Mouse (Mus musculus): ENCODE measurements around the gene Rhbdl3. TPM values are rescaled to one million over a fixed set of nuclear protein-coding genes. Genes with fewer than 3 reads are reported as not detected.

Gene Rhbdl3
- polyA plus RNA-seq, 1 experiment from 2014 or later, result 2.0 TPM

- H3K27ac ChIP-seq (ENCODE audit: low read length), result no peak overlapping the region
- no peak for ATAC-seq
Observed at GRCm38 (mm10) chr11:80332709-80333400, 32.1 kb downstream of the Rhbdl3 start.

GRCm38 (mm10) chr11:80335609-80336350 is 35.1 kb downstream of the Rhbdl3 start:
- no peaks in the 10 kb centered on the region for H3K9me3 ChIP-seq (ENCODE audit: control insufficient read depth, low read length)
- no peaks in the 10 kb centered on the region for H3K27me3 ChIP-seq (replicated peaks; ENCODE audit: control insufficient read depth, insufficient read depth, low read length)
- H3K4me2 ChIP-seq (ENCODE audit: low read depth, low read length), result no peak overlapping the region
- no peak overlapping the region for H3K9ac ChIP-seq (ENCODE audit: low read depth, low read length)
- H3K4me3 ChIP-seq (ENCODE audit: low read length), result no peak overlapping the region
- no peaks in the 10 kb centered on the region for H3K4me1 ChIP-seq (ENCODE audit: control insufficient read depth, insufficient read depth, low read length)
- no peaks in the 10 kb centered on the region for H3K36me3 ChIP-seq (ENCODE audit: control insufficient read depth, insufficient read depth, low read length)
- H3K27ac ChIP-seq (ENCODE audit: low read length), result no peak overlapping the region
- ATAC-seq, result no peak
- WGBS, result 1% methylated on average over 7 of the region's 7 CpGs

More at GRCm38 (mm10) chr11:80332709-80333400, 32.1 kb downstream of the Rhbdl3 start:
- Histone ChIP-seq H3K36me3 (ENCODE audit: control insufficient read depth, insufficient read depth, low read length) (no peaks in the 10 kb centered on the region), H3K9ac (ENCODE audit: low read depth, low read length) (no peak overlapping the region), H3K27me3 (replicated peaks; ENCODE audit: control insufficient read depth, insufficient read depth, low read length) (no peaks in the 10 kb centered on the region), H3K9me3 (ENCODE audit: control insufficient read depth, low read length) (no peaks in the 10 kb centered on the region), H3K4me1 (ENCODE audit: control insufficient read depth, insufficient read depth, low read length) (no peaks in the 10 kb centered on the region), H3K4me3 (ENCODE audit: low read length) (no peak overlapping the region), H3K4me2 (ENCODE audit: low read depth, low read length) (no peak overlapping the region)
- 55% methylated on average over 12 of the region's 12 CpGs for WGBS

GRCm38 (mm10) chr11:80336351-80336730 is 35.6 kb downstream of the Rhbdl3 start:
- Histone ChIP-seq H3K36me3 (ENCODE audit: control insufficient read depth, insufficient read depth, low read length) (no peaks in the 10 kb centered on the region), H3K9me3 (ENCODE audit: control insufficient read depth, low read length) (no peaks in the 10 kb centered on the region), H3K4me2 (ENCODE audit: low read depth, low read length) (no peak overlapping the region), H3K4me3 (ENCODE audit: low read length) (no peak overlapping the region), H3K9ac (ENCODE audit: low read depth, low read length) (no peak overlapping the region), H3K27ac (ENCODE audit: low read length) (no peak overlapping the region), H3K27me3 (replicated peaks; ENCODE audit: control insufficient read depth, insufficient read depth, low read length) (no peaks in the 10 kb centered on the region), H3K4me1 (ENCODE audit: control insufficient read depth, insufficient read depth, low read length) (no peaks in the 10 kb centered on the region)
- ATAC-seq, result no peak
- WGBS, result 21% methylated on average over 6 of the region's 6 CpGs

DNA sequence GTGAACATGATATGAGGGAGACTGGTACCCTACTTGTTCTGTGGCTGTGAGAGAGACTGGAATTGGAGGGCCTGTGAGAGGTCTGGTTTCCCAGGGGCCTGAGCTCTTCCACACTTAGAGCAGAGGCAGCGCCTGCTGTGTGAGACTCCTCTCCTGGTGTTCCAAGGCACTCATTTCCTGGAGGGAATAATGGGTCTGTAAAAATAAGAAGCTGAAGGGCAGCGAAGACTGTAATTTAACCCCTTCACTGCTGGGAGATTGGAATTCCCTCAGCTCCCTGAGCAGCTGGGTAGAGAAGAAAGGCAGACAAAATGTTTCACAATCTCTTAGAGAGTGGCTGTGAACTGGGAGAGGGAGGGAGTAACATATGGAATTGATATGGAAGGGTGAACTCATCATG is 41.8 kb downstream of the Rhbdl3 start:
- 21% methylated on average over 2 of the region's 2 CpGs for WGBS
- H3K4me1 ChIP-seq (ENCODE audit: control insufficient read depth, insufficient read depth, low read length), result no peaks in the 10 kb centered on the region
- H3K27ac ChIP-seq (ENCODE audit: low read length), result no peak overlapping the region
- no peak overlapping the region for H3K4me3 ChIP-seq (ENCODE audit: low read length)
- H3K36me3 ChIP-seq (ENCODE audit: control insufficient read depth, insufficient read depth, low read length), result no peaks in the 10 kb centered on the region
- no peak overlapping the region for H3K4me2 ChIP-seq (ENCODE audit: low read depth, low read length)
- ATAC-seq, result no peak
- H3K27me3 ChIP-seq (replicated peaks; ENCODE audit: control insufficient read depth, insufficient read depth, low read length), result no peaks in the 10 kb centered on the region
- H3K9me3 ChIP-seq (ENCODE audit: control insufficient read depth, low read length), result no peaks in the 10 kb centered on the region
- H3K9ac ChIP-seq (ENCODE audit: low read depth, low read length), result no peak overlapping the region

GRCm38 (mm10) chr11:80351832-80352430 is 51.2 kb downstream of the Rhbdl3 start:
- H3K9ac ChIP-seq (ENCODE audit: low read depth, low read length), result no peak overlapping the region
- H3K4me1 ChIP-seq (ENCODE audit: control insufficient read depth, insufficient read depth, low read length), result no peaks in the 10 kb centered on the region
- no peak overlapping the region for H3K4me3 ChIP-seq (ENCODE audit: low read length)
- no peaks in the 10 kb centered on the region for H3K36me3 ChIP-seq (ENCODE audit: control insufficient read depth, insufficient read depth, low read length)
- H3K4me2 ChIP-seq (ENCODE audit: low read depth, low read length), result no peak overlapping the region
- 66% methylated on average over 5 of the region's 5 CpGs for WGBS
- H3K27ac ChIP-seq (ENCODE audit: low read length), result no peak overlapping the region
- ATAC-seq, result no peak
- no peaks in the 10 kb centered on the region for H3K27me3 ChIP-seq (replicated peaks; ENCODE audit: control insufficient read depth, insufficient read depth, low read length)
- H3K9me3 ChIP-seq (ENCODE audit: control insufficient read depth, low read length), result no peaks in the 10 kb centered on the region

DNA sequence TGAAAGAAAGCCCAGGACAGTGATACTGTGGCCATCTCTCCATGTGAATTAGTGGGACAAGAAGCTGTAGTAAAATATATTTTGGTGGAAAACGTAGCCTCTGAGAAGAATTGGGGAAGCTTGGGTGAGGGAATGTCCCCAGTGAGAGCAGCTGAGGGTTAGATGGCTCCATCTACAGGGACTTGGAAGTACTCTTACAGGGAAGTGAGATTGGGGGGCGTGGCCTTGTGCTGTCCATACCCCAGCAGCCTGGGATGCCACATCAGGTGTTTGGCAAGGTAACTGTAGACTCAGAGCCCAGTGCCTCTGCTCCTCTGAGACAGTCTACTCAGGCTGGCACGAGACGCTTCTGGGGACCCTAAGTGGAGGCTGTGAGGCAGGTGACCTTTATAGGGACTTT is 54.1 kb downstream of the Rhbdl3 start:
- Histone ChIP-seq H3K4me3 (ENCODE audit: low read length) (no peak overlapping the region), H3K9ac (ENCODE audit: low read depth, low read length) (no peak overlapping the region), H3K27ac (ENCODE audit: low read length) (no peak overlapping the region), H3K4me2 (ENCODE audit: low read depth, low read length) (no peak overlapping the region), H3K4me1 (ENCODE audit: control insufficient read depth, insufficient read depth, low read length) (no peaks in the 10 kb centered on the region), H3K36me3 (ENCODE audit: control insufficient read depth, insufficient read depth, low read length) (no peaks in the 10 kb centered on the region), H3K27me3 (replicated peaks; ENCODE audit: control insufficient read depth, insufficient read depth, low read length) (no peaks in the 10 kb centered on the region), H3K9me3 (ENCODE audit: control insufficient read depth, low read length) (no peaks in the 10 kb centered on the region)
- no peak for ATAC-seq
- WGBS, result 35% methylated on average over 4 of the region's 4 CpGs

DNA sequence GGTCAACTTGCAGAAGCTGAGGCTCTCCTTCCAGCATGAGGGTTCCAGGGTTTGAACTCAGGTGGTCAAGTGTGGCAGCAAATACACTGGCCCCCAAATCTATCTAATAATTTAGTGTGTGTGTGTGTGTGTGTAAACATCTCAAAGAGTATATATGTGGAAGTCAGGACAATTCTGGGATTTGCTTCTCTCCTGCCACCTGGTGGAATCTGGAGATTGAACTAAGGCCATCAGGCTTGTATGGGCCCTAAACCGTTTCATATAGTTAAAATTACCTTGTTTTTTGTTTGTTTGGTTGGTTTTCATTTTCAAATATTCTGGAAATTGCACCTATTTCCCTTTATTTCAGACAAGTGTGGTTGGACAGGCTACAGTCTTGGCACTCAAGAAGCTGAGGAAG is 68.2 kb downstream of the Rhbdl3 start:
- no peak overlapping the region for H3K4me3 ChIP-seq (ENCODE audit: low read length)
- no peak for ATAC-seq
- H3K4me1 ChIP-seq (ENCODE audit: control insufficient read depth, insufficient read depth, low read length), result no peaks in the 10 kb centered on the region
- WGBS, result 86% methylated on average over 1 of the region's 1 CpGs
- no peaks in the 10 kb centered on the region for H3K9me3 ChIP-seq (ENCODE audit: control insufficient read depth, low read length)
- no peaks in the 10 kb centered on the region for H3K27me3 ChIP-seq (replicated peaks; ENCODE audit: control insufficient read depth, insufficient read depth, low read length)
- H3K9ac ChIP-seq (ENCODE audit: low read depth, low read length), result no peak overlapping the region
- no peak overlapping the region for H3K4me2 ChIP-seq (ENCODE audit: low read depth, low read length)
- H3K27ac ChIP-seq (ENCODE audit: low read length), result no peak overlapping the region
- peaks cover 4% of the 10 kb centered on the region; the same call in 1 of the 2 replicates for H3K36me3 ChIP-seq (ENCODE audit: control insufficient read depth, insufficient read depth, low read length)

GRCm38 (mm10) chr11:80376651-80377050 is 75.9 kb downstream of the Rhbdl3 start:
- no peak overlapping the region for H3K27ac ChIP-seq (ENCODE audit: low read length)
- no peak overlapping the region for H3K9ac ChIP-seq (ENCODE audit: low read depth, low read length)
- WGBS, result 53% methylated on average over 4 of the region's 4 CpGs
- H3K9me3 ChIP-seq (ENCODE audit: control insufficient read depth, low read length), result no peaks in the 10 kb centered on the region
- no peak overlapping the region for H3K4me2 ChIP-seq (ENCODE audit: low read depth, low read length)
- no peak for ATAC-seq
- H3K36me3 ChIP-seq (ENCODE audit: control insufficient read depth, insufficient read depth, low read length), result no peaks in the 10 kb centered on the region
- H3K4me3 ChIP-seq (ENCODE audit: low read length), result no peak overlapping the region
- H3K4me1 ChIP-seq (ENCODE audit: control insufficient read depth, insufficient read depth, low read length), result 0 out of 2 replicates have a peak, but pooled peaks cover 2% of the 10 kb centered on the region
- no peaks in the 10 kb centered on the region for H3K27me3 ChIP-seq (replicated peaks; ENCODE audit: control insufficient read depth, insufficient read depth, low read length)

DNA sequence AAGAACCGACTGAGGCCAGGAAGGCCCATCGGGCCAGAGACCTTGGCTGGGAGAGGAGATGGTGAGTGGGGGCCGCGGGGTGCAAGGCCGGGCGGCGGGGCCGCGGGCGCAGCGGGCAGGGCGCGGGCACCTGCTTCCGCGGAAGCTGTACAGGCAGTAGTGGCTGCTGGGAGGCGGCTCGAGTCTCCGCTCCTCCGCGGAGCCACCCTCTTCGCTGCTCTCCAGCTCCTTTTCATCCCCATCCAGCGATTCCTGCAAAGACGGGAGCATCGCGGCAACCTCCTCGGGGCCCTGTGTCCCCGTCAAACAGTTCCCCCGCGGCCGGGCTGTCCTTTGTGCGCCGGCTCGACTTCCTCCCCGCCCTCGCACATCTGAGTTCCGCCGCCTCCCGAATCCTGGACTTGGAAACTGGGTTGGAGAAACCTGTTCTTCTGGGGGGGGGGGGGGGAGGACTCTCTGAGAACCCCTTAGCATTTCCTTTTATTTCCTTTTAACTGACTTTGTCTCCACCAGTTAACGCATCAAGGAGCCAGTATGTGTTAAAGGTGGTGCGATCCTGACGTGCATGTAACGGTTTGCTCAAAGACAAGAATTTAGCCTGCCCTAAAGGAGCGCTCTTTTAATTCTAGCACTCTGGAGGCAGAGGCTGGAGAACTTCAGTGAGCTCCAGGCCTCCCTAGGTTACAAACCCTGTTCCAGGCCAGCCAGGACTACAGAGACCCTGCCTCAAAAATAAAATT is 77.2 kb downstream of the Rhbdl3 start, which contains the start of gene 5730455P16Rik:
5730455P16Rik (minus strand) TSS at position 323 of the 740 bp plus-strand sequence.
- WGBS, result under 1% methylated on average over 42 of the region's 43 CpGs
- H3K4me3 ChIP-seq (ENCODE audit: low read length), result peak within 1 kb of the TSS; percentile 85
- peak within 1 kb of the TSS; percentile 96 for H3K9ac ChIP-seq (ENCODE audit: low read depth, low read length)
- ATAC-seq, result peak; percentile 81
- peak within 1 kb of the TSS; percentile 83 for H3K27ac ChIP-seq (ENCODE audit: low read length)
- H3K9me3 ChIP-seq (ENCODE audit: control insufficient read depth, low read length), result no peaks in the 10 kb centered on the region
- no peaks in the 10 kb centered on the region for H3K36me3 ChIP-seq (ENCODE audit: control insufficient read depth, insufficient read depth, low read length)
- peak within 1 kb of the TSS; percentile 72 for H3K4me2 ChIP-seq (ENCODE audit: low read depth, low read length)
- 0 out of 2 replicates have a peak, but pooled peaks cover 2% of the 10 kb centered on the region for H3K4me1 ChIP-seq (ENCODE audit: control insufficient read depth, insufficient read depth, low read length)
- H3K27me3 ChIP-seq (replicated peaks; ENCODE audit: control insufficient read depth, insufficient read depth, low read length), result no peaks in the 10 kb centered on the region
